In the genomic region with DNA sequence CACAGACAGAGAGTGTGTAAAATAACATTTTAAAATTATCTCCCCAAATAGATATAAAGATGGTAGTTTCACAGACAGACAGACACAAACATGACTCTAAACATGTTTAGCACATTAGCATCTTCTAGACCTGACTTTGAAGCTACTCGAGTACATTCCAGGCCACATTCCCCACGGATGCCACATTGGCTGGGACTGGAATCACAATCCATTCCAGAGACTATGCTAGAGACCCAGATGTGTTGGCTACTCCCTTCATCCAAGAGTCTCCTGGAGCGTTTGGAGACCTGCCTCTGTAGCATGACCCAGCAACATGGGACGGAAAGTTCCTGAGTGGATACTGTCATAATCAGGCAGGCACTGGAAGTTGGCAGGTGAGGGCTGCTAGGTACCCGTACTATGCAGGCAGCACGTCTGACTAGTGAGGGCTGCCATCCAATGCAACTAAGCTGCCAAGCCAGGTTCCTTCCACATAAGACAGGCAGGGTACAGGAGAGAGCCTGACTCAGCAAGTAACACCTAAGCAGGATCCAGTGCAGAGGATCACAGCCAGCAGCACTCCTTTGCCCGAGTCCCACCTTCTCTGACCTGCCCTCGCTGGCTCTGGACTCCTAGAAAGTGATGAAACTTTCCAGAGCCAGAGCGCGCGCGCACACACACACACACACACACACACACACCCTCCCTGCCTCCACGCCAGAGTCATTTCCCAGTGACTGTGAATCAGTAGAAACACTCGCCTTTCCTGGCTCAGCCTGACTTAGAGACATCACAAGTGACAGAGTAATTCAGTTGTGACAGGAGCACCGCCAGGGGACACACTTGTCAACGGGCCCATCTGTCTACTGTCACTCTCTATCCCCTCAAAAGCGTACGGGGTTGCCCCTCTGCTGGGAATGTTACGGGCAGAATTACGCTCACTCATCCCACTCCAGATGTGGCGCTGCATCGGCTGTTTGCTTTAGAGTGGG, we compare ENCODE assay signal across 8 mouse cellular contexts.
DNase-seq lines count a peak whose midpoint lies in the region; ATAC-seq and TF ChIP-seq lines count a peak whose summit lies in the region.

No protein-coding gene starts in this region.

- H3K4me1 ChIP-seq in lung, embryonic 14.5 days (ENCODE audit: insufficient read depth), result 0 out of 2 replicates have a peak, but pooled peaks cover 3% of the 10 kb centered on the region
- peaks cover 4% of the 10 kb centered on the region; the same call in 1 of the 2 replicates for H3K4me1 ChIP-seq in stomach, embryonic 14.5 days (ENCODE audit: control insufficient read depth, insufficient read depth, low read length)

- no peaks in the 10 kb centered on the region for H3K36me3 ChIP-seq in lung, embryonic 14.5 days (ENCODE audit: insufficient read depth)
- no peaks in the 10 kb centered on the region for H3K36me3 ChIP-seq in stomach, embryonic 14.5 days (ENCODE audit: control insufficient read depth, insufficient read depth, low read length)

- no peak overlapping the region for H3K9ac ChIP-seq in lung, embryonic 14.5 days
- H3K9ac ChIP-seq in stomach, embryonic 14.5 days (replicated peaks; ENCODE audit: low read depth, low read length), result no peak overlapping the region

- H3K27ac ChIP-seq in lung, embryonic 14.5 days (ENCODE audit: low read depth), result no peak overlapping the region
- no peak overlapping the region for H3K27ac ChIP-seq in stomach, embryonic 14.5 days (ENCODE audit: low read length)

- ATAC-seq in granulocyte monocyte progenitor cell, adult 5-6 weeks (replicated peaks; ENCODE audit: poor library complexity, severe bottlenecking), result peak; percentile 25
- ATAC-seq in lung, embryonic 14.5 days (ENCODE audit: insufficient read depth), result peak; percentile 41; the same call in 1 of the 2 replicates
- no peak; the same call in 1 of the 2 replicates for ATAC-seq in stomach, embryonic 14.5 days (ENCODE audit: insufficient number of reproducible peaks, insufficient read depth, low FRiP score, low read depth)

- no peaks in the 10 kb centered on the region for H3K9me3 ChIP-seq in lung, embryonic 14.5 days (ENCODE audit: low read depth, low read length)
- H3K9me3 ChIP-seq in stomach, embryonic 14.5 days (ENCODE audit: control insufficient read depth, low read depth, low read length), result no peaks in the 10 kb centered on the region

- no peaks in the 10 kb centered on the region for H3K27me3 ChIP-seq in lung, embryonic 14.5 days (ENCODE audit: insufficient read depth, low read length)
- no peaks in the 10 kb centered on the region for H3K27me3 ChIP-seq in stomach, embryonic 14.5 days (ENCODE audit: control insufficient read depth, insufficient read depth, low read length)

- peak; percentile 28; the same call in 1 of the 2 replicates for TF ChIP-seq CTCF in lung, embryonic 14.5 days (IDR thresholded peaks at IDR 0.05; ENCODE audit: low read depth)

- WGBS in lung, embryonic 14.5 days, result 33% methylated on average over 22 of the region's 22 CpGs
- 47% methylated on average over 22 of the region's 22 CpGs for WGBS in stomach, embryonic 14.5 days

- peak overlapping the region; percentile 52 for H3K4me2 ChIP-seq in lung, embryonic 14.5 days
- H3K4me2 ChIP-seq in stomach, embryonic 14.5 days (replicated peaks; ENCODE audit: low read depth, low read length), result peak overlapping the region; percentile 36

- peak; percentile 9 for DNase-seq in ovary, postnatal 14 days (ENCODE audit: low spot score)
- DNase-seq in ovary, adult 18-20 months (ENCODE audit: low spot score), result no peak
- peak; percentile 15 for DNase-seq in kidney, adult 11 months
- peak; percentile 50 for DNase-seq in lung, embryonic 14.5 days
- no peak for DNase-seq in spleen, adult 12 weeks (ENCODE audit: low spot score)
- DNase-seq in left cerebral cortex, adult 18-20 months (ENCODE audit: low spot score in 2 of 2), result no peak

- H3K4me3 ChIP-seq in lung, embryonic 14.5 days (ENCODE audit: low read depth, low read length), result peak overlapping the region; percentile 8; the same call in 1 of the 2 replicates
- H3K4me3 ChIP-seq in stomach, embryonic 14.5 days (ENCODE audit: low read depth, low read length), result no peak overlapping the region

Comparison
In these comparisons a context has a peak if more than half of its experiments do, and no peak if none do; other contexts are left out.
1. DNase-seq: peak in ovary, postnatal 14 days (single experiment), kidney, adult 11 months (single experiment) and lung, embryonic 14.5 days (single experiment); none in ovary, adult 18-20 months (single experiment), spleen, adult 12 weeks (single experiment) and left cerebral cortex, adult 18-20 months (0 of 2).